Mouse (Mus musculus) ovary, adult 10 weeks (tissue): ENCODE data around the gene B3galnt2. TPM values are rescaled to one million over a fixed set of nuclear protein-coding genes. Genes with fewer than 3 reads are reported as not detected.

Source experiments
- polyA plus RNA-seq: library from polyadenylated mRNA; stranded (reverse); fragments of 350-450 nt; fragmentation: Illumina TruSeq; extraction: RNeasy Lipid Tissue Mini Kit (QIAGEN cat#74804); gene quantifications from one replicate; pipeline ENCODE4 v1.2.3, GENCODE M21; 2014

Gene B3galnt2
- 65.3 TPM for polyA plus RNA-seq

GRCm38 (mm10) chr13:13953874-13954832 lies at the start of gene B3galnt2:
Gene B3galnt2 (plus strand): TSS chr13:13954469.

GRCm38 (mm10) chr13:14039292-14039965 lies 85.2 kb downstream of the B3galnt2 start, which contains the start of gene Tbce:
Gene Tbce (minus strand): TSS chr13:14039638.

Other genes starting within 250 kb of the B3galnt2 start
- 1.2 TPM for gene Gng4, start 170.4 kb upstream of the B3galnt2 start, polyA plus RNA-seq
- gene Tbce, start 85.2 kb downstream of the B3galnt2 start, polyA plus RNA-seq = 66.5 TPM
- gene Arid4b, start 108.8 kb downstream of the B3galnt2 start, polyA plus RNA-seq = 106 TPM
- 118 TPM for gene Ggps1, start 109.0 kb downstream of the B3galnt2 start, polyA plus RNA-seq